Mouse (Mus musculus): ENCODE data around the gene Idh3g.

Gene Idh3g

GRCm38 (mm10) chrX:73786364-73787224 is at the start of gene Idh3g, which contains the start of gene Ssr4:
Gene Idh3g (minus strand): TSS chrX:73786897.
Gene Ssr4 (plus strand): TSS chrX:73787028.
- ATAC-seq (ENCODE audit: insufficient number of reproducible peaks, low FRiP score, low TSS enrichment): peak; percentile 89

- no peak for ATAC-seq (ENCODE audit: insufficient number of reproducible peaks, low FRiP score, low TSS enrichment)
Measured at GRCm38 (mm10) chrX:73835731-73836130, 49.0 kb upstream of the Idh3g start.

GRCm38 (mm10) chrX:73824185-73825151 is 37.8 kb upstream of the Idh3g start, which contains the start of gene Pdzd4:
Gene Pdzd4 (minus strand): TSS chrX:73824969.
- peak; percentile 78 for ATAC-seq (ENCODE audit: insufficient number of reproducible peaks, low FRiP score, low TSS enrichment)

- ATAC-seq (ENCODE audit: insufficient number of reproducible peaks, low FRiP score, low TSS enrichment): peak; percentile 31; the same call in 1 of the 2 replicates
Measured at GRCm38 (mm10) chrX:73823747-73824146, 37.0 kb upstream of the Idh3g start.

GRCm38 (mm10) chrX:73816596-73817314 is 30.1 kb upstream of the Idh3g start:
- no peak for ATAC-seq (ENCODE audit: insufficient number of reproducible peaks, low FRiP score, low TSS enrichment)

- ATAC-seq (ENCODE audit: insufficient number of reproducible peaks, low FRiP score, low TSS enrichment): no peak
Measured at GRCm38 (mm10) chrX:73815072-73815471, 28.4 kb upstream of the Idh3g start.

- no peak for ATAC-seq (ENCODE audit: insufficient number of reproducible peaks, low FRiP score, low TSS enrichment)
Measured at GRCm38 (mm10) chrX:73805814-73806213, 19.1 kb upstream of the Idh3g start.

- ATAC-seq (ENCODE audit: insufficient number of reproducible peaks, low FRiP score, low TSS enrichment): peak; percentile 93
Measured at GRCm38 (mm10) chrX:73798502-73798901, 11.8 kb upstream of the Idh3g start.

- ATAC-seq (ENCODE audit: insufficient number of reproducible peaks, low FRiP score, low TSS enrichment): no peak
Measured at GRCm38 (mm10) chrX:73797511-73797910, 10.8 kb upstream of the Idh3g start.

GRCm38 (mm10) chrX:73793505-73793904 is 6.8 kb upstream of the Idh3g start:
- no peak for ATAC-seq (ENCODE audit: insufficient number of reproducible peaks, low FRiP score, low TSS enrichment)

- ATAC-seq (ENCODE audit: insufficient number of reproducible peaks, low FRiP score, low TSS enrichment): no peak
Measured at GRCm38 (mm10) chrX:73793039-73793438, 6.3 kb upstream of the Idh3g start.

- ATAC-seq (ENCODE audit: insufficient number of reproducible peaks, low FRiP score, low TSS enrichment): no peak
Measured at GRCm38 (mm10) chrX:73788501-73788900, 1.8 kb upstream of the Idh3g start.

- ATAC-seq (ENCODE audit: insufficient number of reproducible peaks, low FRiP score, low TSS enrichment): no peak
Measured at GRCm38 (mm10) chrX:73787225-73787558, 495 bp upstream of the Idh3g start.

- ATAC-seq (ENCODE audit: insufficient number of reproducible peaks, low FRiP score, low TSS enrichment): no peak
Measured at GRCm38 (mm10) chrX:73785666-73786065, 1.0 kb downstream of the Idh3g start.

- no peak for ATAC-seq (ENCODE audit: insufficient number of reproducible peaks, low FRiP score, low TSS enrichment)
Measured at GRCm38 (mm10) chrX:73782227-73782626, 4.5 kb downstream of the Idh3g start.

- ATAC-seq (ENCODE audit: insufficient number of reproducible peaks, low FRiP score, low TSS enrichment): no peak
Measured at GRCm38 (mm10) chrX:73774802-73775483, 11.8 kb downstream of the Idh3g start.

GRCm38 (mm10) chrX:73774168-73774760 is 12.4 kb downstream of the Idh3g start, which contains the start of gene Srpk3:
Gene Srpk3 (plus strand): TSS chrX:73774405.
- ATAC-seq (ENCODE audit: insufficient number of reproducible peaks, low FRiP score, low TSS enrichment): 0 out of 2 replicates have a peak, but pooled peaks have one; percentile 31

GRCm38 (mm10) chrX:73767267-73767666 is 19.4 kb downstream of the Idh3g start:
- ATAC-seq (ENCODE audit: insufficient number of reproducible peaks, low FRiP score, low TSS enrichment): no peak

- ATAC-seq (ENCODE audit: insufficient number of reproducible peaks, low FRiP score, low TSS enrichment): no peak
Measured at GRCm38 (mm10) chrX:73765311-73765710, 21.4 kb downstream of the Idh3g start.

Measured in cerebellum, adult (tissue).